Mouse (Mus musculus): Measurements from ENCODE around the gene Ufc1. TPM values are rescaled to one million over a fixed set of nuclear protein-coding genes. Genes with fewer than 3 reads are reported as not detected.
A peak's percentile ranks its signal among the peaks of the same experiment; 100 is the strongest.

Ufc1 gene
- polyA plus RNA-seq, 1 experiment from 2014 or later, result 111 TPM

DNA sequence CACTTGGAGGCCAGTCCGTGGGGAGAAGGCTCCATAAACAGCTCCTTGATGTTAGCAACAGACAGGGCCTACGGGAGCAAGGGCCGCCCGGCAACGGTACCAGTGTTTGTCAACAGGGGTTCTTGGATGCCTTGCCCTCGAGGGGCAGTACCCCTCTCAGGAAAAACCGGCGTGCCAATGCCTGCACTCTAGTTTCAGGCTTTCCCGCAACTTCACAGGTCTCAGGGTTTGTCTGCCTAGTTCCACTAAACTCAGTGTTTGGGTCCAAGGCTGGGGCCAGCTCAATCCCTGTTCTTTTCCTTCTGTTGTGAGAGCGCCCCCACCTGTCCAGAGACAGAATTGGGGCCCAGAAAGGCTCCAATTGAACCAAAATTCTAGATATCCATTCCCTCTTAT lies 13.3 kb downstream of the Ufc1 start:
- WGBS, result 0% methylated on average over 10 of the region's 10 CpGs
- Histone ChIP-seq H3K27me3 (ENCODE audit: insufficient read depth, low read length) (no peaks in the 10 kb centered on the region), H3K4me2 (replicated peaks; ENCODE audit: low read depth, low read length) (peak overlapping the region; percentile 80), H3K36me3 (ENCODE audit: insufficient read depth, low read length) (peaks cover 58% of the 10 kb centered on the region), H3K9me3 (ENCODE audit: low read length) (no peaks in the 10 kb centered on the region), H3K9ac (replicated peaks; ENCODE audit: low read length) (peak overlapping the region; percentile 73), H3K4me3 (ENCODE audit: low read length) (peak overlapping the region; percentile 80), H3K27ac (ENCODE audit: low read length) (peak overlapping the region; percentile 93), H3K4me1 (ENCODE audit: insufficient read depth, low read length) (peaks cover 23% of the 10 kb centered on the region)
- peak; percentile 50 for ATAC-seq (ENCODE audit: low FRiP score, low TSS enrichment)

DNA sequence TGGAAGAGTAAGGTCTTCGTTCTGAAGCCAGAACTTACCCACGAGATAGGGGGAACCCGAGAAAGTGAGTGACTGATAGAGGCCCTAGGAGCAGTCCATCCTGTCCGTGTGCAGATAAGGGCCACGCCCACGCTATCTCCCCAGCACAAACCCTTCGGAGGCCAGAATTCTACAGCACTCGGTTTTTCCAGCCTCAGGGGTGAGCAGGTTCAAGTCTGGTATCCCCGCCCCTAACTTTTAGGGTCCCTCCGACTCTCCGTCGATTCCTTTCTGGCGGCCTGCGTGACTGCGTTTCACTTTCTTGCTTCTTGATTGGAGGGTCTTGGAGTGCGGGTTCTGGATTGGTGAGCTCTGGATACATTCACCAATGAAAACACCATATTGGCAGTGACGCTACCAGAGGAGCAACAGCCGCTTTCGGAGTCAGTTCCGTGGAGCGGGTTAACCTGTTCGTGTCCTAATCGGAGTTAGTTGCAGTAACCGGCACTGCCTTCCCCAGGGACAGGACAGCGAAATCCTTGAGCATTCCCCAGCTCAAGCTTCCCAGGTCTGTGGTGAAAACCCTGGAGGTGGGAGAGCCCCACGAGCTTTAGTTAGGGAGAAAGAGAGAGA lies 13.8 kb downstream of the Ufc1 start, which contains the start of gene Ppox:
Gene Ppox, minus strand, starts transcription at position 271 of the 612 bp plus-strand sequence.
- H3K9ac ChIP-seq (replicated peaks; ENCODE audit: low read length), result peak within 1 kb of the TSS; percentile 83
- peak; percentile 98 for ATAC-seq (ENCODE audit: low FRiP score, low TSS enrichment)
- peak within 1 kb of the TSS; percentile 93 for H3K27ac ChIP-seq (ENCODE audit: low read length)
- H3K4me2 ChIP-seq (replicated peaks; ENCODE audit: low read depth, low read length), result peak within 1 kb of the TSS; percentile 88
- no peaks in the 10 kb centered on the region for H3K9me3 ChIP-seq (ENCODE audit: low read length)
- H3K4me1 ChIP-seq (ENCODE audit: insufficient read depth, low read length), result peaks cover 21% of the 10 kb centered on the region
- peak within 1 kb of the TSS; percentile 80 for H3K4me3 ChIP-seq (ENCODE audit: low read length)
- no peaks in the 10 kb centered on the region for H3K27me3 ChIP-seq (ENCODE audit: insufficient read depth, low read length)
- H3K36me3 ChIP-seq (ENCODE audit: insufficient read depth, low read length), result peaks cover 58% of the 10 kb centered on the region
- WGBS, result under 1% methylated on average over 26 of the region's 26 CpGs

DNA sequence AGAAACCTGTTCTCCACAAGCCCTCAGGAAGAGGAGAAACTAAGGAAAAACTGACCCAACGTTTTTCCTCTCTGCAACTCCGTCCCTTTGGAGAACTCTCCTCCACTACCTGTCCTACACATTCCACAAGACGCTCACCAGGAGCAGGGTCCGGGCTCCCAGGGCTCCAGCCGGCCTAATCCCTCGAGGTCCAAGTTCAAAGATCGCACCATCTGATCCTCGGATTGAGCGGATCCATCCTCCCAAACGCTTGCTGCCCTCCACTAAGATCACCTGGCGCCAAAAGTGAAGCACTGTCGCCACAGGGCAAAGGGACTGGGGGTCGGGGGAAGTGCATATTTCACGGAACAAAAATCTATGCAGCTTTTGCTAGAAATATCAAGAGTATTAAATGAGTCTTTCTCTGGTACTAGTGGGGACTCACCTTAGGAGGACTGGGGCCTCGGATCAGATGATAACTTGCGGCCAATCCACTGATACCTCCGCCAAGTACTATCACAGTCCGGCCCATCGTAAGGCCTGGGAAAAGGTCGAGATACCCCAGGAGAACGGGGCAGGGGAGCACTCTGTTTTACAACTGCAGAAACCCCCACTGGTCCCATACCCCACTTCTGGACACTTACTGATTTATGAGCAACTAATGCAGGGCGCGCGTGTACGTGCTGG lies 14.4 kb downstream of the Ufc1 start:
- ATAC-seq (ENCODE audit: low FRiP score, low TSS enrichment), result peak; percentile 43
- Histone ChIP-seq H3K27me3 (ENCODE audit: insufficient read depth, low read length) (no peaks in the 10 kb centered on the region), H3K4me1 (ENCODE audit: insufficient read depth, low read length) (peaks cover 17% of the 10 kb centered on the region), H3K9me3 (ENCODE audit: low read length) (no peaks in the 10 kb centered on the region), H3K36me3 (ENCODE audit: insufficient read depth, low read length) (peaks cover 58% of the 10 kb centered on the region), H3K4me2 (replicated peaks; ENCODE audit: low read depth, low read length) (peak overlapping the region; percentile 88), H3K9ac (replicated peaks; ENCODE audit: low read length) (peak overlapping the region; percentile 83), H3K27ac (ENCODE audit: low read length) (peak overlapping the region; percentile 71), H3K4me3 (ENCODE audit: low read length) (peak overlapping the region; percentile 80)
- under 1% methylated on average over 25 of the region's 25 CpGs for WGBS

DNA sequence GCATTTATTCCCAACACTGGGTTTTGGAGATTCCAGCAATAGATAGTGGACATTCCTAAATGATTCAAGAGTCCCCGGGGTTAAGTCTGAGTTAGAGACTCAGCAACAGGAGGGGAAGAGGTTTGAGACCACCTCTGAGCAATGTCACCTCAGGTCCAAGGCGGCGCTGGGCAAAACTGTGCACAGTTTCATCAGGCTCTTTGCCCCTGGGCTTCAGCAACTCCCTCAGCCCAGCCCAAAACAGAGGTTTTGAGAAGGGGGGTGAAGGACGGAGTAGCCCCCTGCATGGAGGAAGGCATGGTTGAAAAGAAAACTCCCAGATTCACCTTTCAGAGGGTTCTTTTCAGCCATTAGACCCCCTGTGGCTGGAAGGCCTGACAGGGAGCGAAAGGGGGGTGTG lies 15.1 kb downstream of the Ufc1 start:
- Histone ChIP-seq H3K4me1 (ENCODE audit: insufficient read depth, low read length) (peaks cover 16% of the 10 kb centered on the region), H3K27me3 (ENCODE audit: insufficient read depth, low read length) (no peaks in the 10 kb centered on the region), H3K9ac (replicated peaks; ENCODE audit: low read length) (peak overlapping the region; percentile 83), H3K4me2 (replicated peaks; ENCODE audit: low read depth, low read length) (peak overlapping the region; percentile 88), H3K36me3 (ENCODE audit: insufficient read depth, low read length) (peaks cover 56% of the 10 kb centered on the region), H3K27ac (ENCODE audit: low read length) (no peak overlapping the region), H3K4me3 (ENCODE audit: low read length) (peak overlapping the region; percentile 80), H3K9me3 (ENCODE audit: low read length) (no peaks in the 10 kb centered on the region)
- no peak for ATAC-seq (ENCODE audit: low FRiP score, low TSS enrichment)
- 66% methylated on average over 5 of the region's 5 CpGs for WGBS

DNA sequence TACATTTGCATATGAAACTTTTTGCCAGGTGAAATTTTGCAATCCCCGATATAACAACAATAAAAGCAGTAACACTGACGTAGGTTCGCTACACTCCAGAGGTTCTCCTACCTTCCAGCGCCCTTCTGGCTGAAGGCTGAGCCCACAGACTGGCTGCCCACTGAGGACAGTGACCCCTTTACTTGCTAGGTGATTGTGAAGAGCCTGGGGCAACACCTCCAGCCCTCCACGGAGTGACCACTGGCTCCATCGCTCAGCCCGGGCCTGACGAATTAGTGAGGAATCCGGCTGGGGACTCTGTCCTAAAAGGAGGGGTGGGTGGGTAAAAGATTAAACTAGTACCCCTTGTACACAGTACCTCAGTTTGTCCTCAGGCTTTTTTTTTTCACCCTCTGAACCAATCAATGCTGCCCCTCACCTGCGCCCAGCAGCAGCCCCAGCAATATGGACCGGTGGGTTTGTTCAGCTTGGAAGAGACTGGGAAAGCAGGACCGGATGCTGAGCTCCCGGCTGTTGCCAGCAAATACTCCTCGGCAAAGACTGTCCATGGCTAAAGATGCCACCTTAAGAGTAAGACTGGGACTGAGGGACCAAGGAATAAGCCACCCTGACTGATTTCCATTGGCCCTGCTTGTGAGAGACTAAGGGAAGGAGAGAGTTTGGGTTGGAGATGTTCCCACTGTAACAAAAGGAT lies 15.7 kb downstream of the Ufc1 start:
- Histone ChIP-seq H3K9me3 (ENCODE audit: low read length) (no peaks in the 10 kb centered on the region), H3K4me3 (ENCODE audit: low read length) (0 out of 2 replicates have a peak overlapping the region, but pooled peaks have one; percentile 80), H3K4me1 (ENCODE audit: insufficient read depth, low read length) (peaks cover 16% of the 10 kb centered on the region), H3K36me3 (ENCODE audit: insufficient read depth, low read length) (peaks cover 57% of the 10 kb centered on the region), H3K27ac (ENCODE audit: low read length) (no peak overlapping the region), H3K9ac (replicated peaks; ENCODE audit: low read length) (peak overlapping the region; percentile 83; the same call in 1 of the 2 replicates), H3K27me3 (ENCODE audit: insufficient read depth, low read length) (no peaks in the 10 kb centered on the region), H3K4me2 (replicated peaks; ENCODE audit: low read depth, low read length) (no peak overlapping the region)
- no peak for ATAC-seq (ENCODE audit: low FRiP score, low TSS enrichment)
- 88% methylated on average over 14 of the region's 14 CpGs for WGBS

DNA sequence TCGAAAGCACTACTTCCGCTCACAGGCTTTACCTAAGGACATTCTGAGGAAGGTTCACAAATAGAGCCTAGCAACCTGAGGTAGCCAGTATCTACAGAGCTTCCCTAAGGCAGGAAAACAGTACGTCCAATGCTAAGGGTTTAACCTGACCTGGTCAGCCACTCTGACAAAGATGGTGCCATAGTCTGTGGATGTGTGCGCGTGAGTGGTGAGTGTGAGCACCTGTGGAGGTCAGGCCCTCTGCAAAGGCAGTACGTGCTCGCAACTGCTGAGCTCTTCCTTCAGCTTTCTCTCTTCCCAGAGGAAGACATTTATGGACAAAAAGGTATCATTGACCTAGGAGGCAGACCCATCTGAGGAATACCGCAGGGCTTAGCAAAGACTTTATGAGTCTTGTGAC lies 16.4 kb downstream of the Ufc1 start:
- Histone ChIP-seq H3K9ac (replicated peaks; ENCODE audit: low read length) (no peak overlapping the region), H3K4me2 (replicated peaks; ENCODE audit: low read depth, low read length) (no peak overlapping the region), H3K9me3 (ENCODE audit: low read length) (no peaks in the 10 kb centered on the region), H3K4me3 (ENCODE audit: low read length) (no peak overlapping the region), H3K27me3 (ENCODE audit: insufficient read depth, low read length) (no peaks in the 10 kb centered on the region), H3K36me3 (ENCODE audit: insufficient read depth, low read length) (peaks cover 59% of the 10 kb centered on the region), H3K27ac (ENCODE audit: low read length) (no peak overlapping the region), H3K4me1 (ENCODE audit: insufficient read depth, low read length) (peaks cover 16% of the 10 kb centered on the region)
- 94% methylated on average over 8 of the region's 8 CpGs for WGBS
- ATAC-seq (ENCODE audit: low FRiP score, low TSS enrichment), result no peak

DNA sequence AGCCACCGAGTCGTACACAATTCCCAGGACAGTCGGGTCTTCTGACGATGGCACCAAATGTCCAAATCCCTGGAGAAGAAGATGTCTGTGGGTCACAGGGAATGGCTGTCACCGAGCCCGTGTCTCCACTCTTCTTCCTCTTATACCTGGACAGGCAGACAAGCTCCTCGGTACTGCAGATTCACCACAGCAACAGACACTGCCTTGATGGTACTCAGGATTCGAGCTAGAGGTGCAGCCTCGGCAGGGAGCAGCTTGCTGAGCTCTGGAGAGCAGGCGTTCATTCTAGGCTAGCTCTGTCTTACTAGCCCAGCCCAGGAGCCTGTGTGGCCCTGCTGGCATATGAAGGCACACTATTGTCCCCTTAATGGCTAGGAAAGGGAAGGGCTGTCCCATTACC lies 17.1 kb downstream of the Ufc1 start:
- ATAC-seq (ENCODE audit: low FRiP score, low TSS enrichment), result no peak
- Histone ChIP-seq H3K27me3 (ENCODE audit: insufficient read depth, low read length) (no peaks in the 10 kb centered on the region), H3K36me3 (ENCODE audit: insufficient read depth, low read length) (peaks cover 62% of the 10 kb centered on the region), H3K4me3 (ENCODE audit: low read length) (no peak overlapping the region), H3K27ac (ENCODE audit: low read length) (no peak overlapping the region), H3K9me3 (ENCODE audit: low read length) (no peaks in the 10 kb centered on the region), H3K9ac (replicated peaks; ENCODE audit: low read length) (no peak overlapping the region), H3K4me1 (ENCODE audit: insufficient read depth, low read length) (peaks cover 16% of the 10 kb centered on the region), H3K4me2 (replicated peaks; ENCODE audit: low read depth, low read length) (no peak overlapping the region)
- 86% methylated on average over 10 of the region's 10 CpGs for WGBS

DNA sequence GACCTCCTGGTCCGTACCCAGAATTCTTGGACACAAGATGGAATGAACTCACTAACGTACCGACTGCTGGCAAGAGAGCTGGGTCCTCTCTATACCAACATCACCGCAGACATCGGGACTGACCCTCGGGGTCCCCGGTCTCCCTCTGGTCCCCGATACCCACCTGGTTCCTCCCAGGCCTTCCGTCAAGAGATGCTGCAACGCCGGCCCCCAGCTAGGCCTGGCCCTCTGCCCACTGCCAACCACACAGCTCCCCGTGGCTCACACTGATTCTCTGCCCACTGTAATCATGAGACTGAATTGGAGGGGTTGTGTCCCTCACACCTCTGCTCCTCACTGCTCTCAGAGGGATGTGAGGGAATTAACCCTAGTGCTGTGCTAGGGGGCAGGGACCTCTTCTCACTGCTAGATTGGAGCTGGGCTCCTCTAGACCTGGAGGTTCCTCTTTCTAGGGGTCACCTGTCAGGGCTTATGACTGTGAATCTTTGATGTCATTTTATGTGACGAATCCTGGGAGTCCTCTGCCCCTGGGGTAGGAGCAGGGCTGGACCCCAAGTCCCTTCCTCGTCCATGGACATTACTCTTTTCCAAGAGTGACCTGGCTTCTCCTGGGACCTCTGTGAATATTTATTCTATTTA lies 18.6 kb downstream of the Ufc1 start:
- H3K36me3 ChIP-seq (ENCODE audit: insufficient read depth, low read length), result peaks cover 58% of the 10 kb centered on the region
- ATAC-seq (ENCODE audit: low FRiP score, low TSS enrichment), result no peak
- no peaks in the 10 kb centered on the region for H3K27me3 ChIP-seq (ENCODE audit: insufficient read depth, low read length)
- no peak overlapping the region for H3K27ac ChIP-seq (ENCODE audit: low read length)
- peaks cover 15% of the 10 kb centered on the region for H3K4me1 ChIP-seq (ENCODE audit: insufficient read depth, low read length)
- no peak overlapping the region for H3K9ac ChIP-seq (replicated peaks; ENCODE audit: low read length)
- H3K4me2 ChIP-seq (replicated peaks; ENCODE audit: low read depth, low read length), result no peak overlapping the region
- no peaks in the 10 kb centered on the region for H3K9me3 ChIP-seq (ENCODE audit: low read length)
- 89% methylated on average over 14 of the region's 14 CpGs for WGBS
- H3K4me3 ChIP-seq (ENCODE audit: low read length), result no peak overlapping the region

DNA sequence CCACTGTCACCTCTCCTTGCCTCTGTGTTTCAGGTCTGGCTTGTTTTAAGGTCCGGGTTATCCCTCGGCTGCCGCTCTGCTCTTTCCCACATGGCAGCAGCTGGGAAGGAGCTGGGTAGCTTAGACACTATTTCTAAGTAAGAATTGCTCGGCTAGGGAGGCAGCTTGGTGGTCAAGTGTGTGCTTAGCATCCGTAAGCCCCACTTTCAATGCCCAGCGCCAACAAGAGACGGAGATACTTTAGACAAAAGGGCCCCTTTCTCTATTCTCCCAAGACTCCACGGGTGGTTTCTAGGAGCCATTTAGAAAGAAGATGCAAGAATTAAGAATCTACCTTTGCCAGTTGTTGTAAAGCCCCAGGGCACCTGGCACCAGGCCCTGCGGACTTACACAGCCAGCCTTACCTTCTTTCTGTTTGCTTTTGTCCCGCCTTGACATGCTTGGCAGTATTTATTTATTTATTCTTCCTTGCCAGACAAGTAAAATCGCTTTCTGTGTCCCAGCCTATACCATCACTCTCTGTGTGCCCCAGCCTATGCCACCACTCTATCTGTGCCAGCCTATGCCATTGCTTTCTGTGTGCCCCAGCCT lies 19.6 kb downstream of the Ufc1 start:
- H3K4me2 ChIP-seq (replicated peaks; ENCODE audit: low read depth, low read length), result no peak overlapping the region
- peaks cover 18% of the 10 kb centered on the region for H3K4me1 ChIP-seq (ENCODE audit: insufficient read depth, low read length)
- no peak overlapping the region for H3K27ac ChIP-seq (ENCODE audit: low read length)
- no peak overlapping the region for H3K4me3 ChIP-seq (ENCODE audit: low read length)
- no peak overlapping the region for H3K9ac ChIP-seq (replicated peaks; ENCODE audit: low read length)
- 90% methylated on average over 11 of the region's 11 CpGs for WGBS
- H3K36me3 ChIP-seq (ENCODE audit: insufficient read depth, low read length), result peaks cover 58% of the 10 kb centered on the region
- H3K27me3 ChIP-seq (ENCODE audit: insufficient read depth, low read length), result no peaks in the 10 kb centered on the region
- no peak for ATAC-seq (ENCODE audit: low FRiP score, low TSS enrichment)
- H3K9me3 ChIP-seq (ENCODE audit: low read length), result no peaks in the 10 kb centered on the region

Data from kidney, embryonic 16.5 days (tissue).